Mouse (Mus musculus) stomach, postnatal 0 days (tissue): Measurements from ENCODE around the gene C2cd2. TPM values are rescaled to one million over a fixed set of nuclear protein-coding genes. Genes with fewer than 3 reads are reported as not detected.

Experiments
- ATAC-seq: fragments of 200-750 bp; cut with Nextera tagmentation; 2 replicates; pipeline ENCODE4 v1.8.0; 2017; ENCODE audit not compliant: low FRiP score, low TSS enrichment
- DNase-seq: peaks from one replicate; pipeline ENCODE4 v3.0.0-alpha.2; 2016; ENCODE audit warnings: low spot score
- H3K27ac ChIP-seq: fragments of 300-500 bp; sonication (generic); replicated peaks from 2 replicates; pipeline ENCODE4 v1.5.1; 2014; ENCODE audit warnings: mild to moderate bottlenecking, control low read depth
- H3K27me3 ChIP-seq: fragments of 300-500 bp; sonication (generic); 2 replicates; pipeline ENCODE4 v1.6.1; 2014; ENCODE audit warnings: low read length; ENCODE audit not compliant: control insufficient read depth, insufficient read depth
- H3K36me3 ChIP-seq: fragments of 300-500 bp; sonication (generic); 2 replicates; pipeline ENCODE4 v1.6.1; 2014; ENCODE audit warnings: low read length, mixed read lengths; ENCODE audit not compliant: control insufficient read depth, insufficient read depth
- H3K4me1 ChIP-seq: fragments of 300-500 bp; sonication (generic); replicated peaks from 2 replicates; pipeline ENCODE4 v1.6.1; 2014; ENCODE audit warnings: antibody characterized with exemption; ENCODE audit not compliant: control insufficient read depth, insufficient read depth
- H3K4me2 ChIP-seq: fragments of 300-500 bp; sonication (generic); replicated peaks from 2 replicates; pipeline ENCODE4 v1.6.1; 2014; ENCODE audit warnings: low read depth, mild to moderate bottlenecking, control low read depth, moderate library complexity
- H3K4me3 ChIP-seq: fragments of 300-500 bp; sonication (generic); 2 replicates; pipeline ENCODE4 v1.5.1; 2014; ENCODE audit warnings: low read depth, low read length, control low read depth
- H3K9ac ChIP-seq: fragments of 300-500 bp; sonication (generic); 2 replicates; pipeline ENCODE4 v1.6.1; 2014; ENCODE audit warnings: mild to moderate bottlenecking, low read length, control low read depth, mixed read lengths
- H3K9me3 ChIP-seq: fragments of 300-500 bp; sonication (generic); 2 replicates; pipeline ENCODE4 v1.6.1; 2016; ENCODE audit warnings: low read length; ENCODE audit not compliant: control insufficient read depth
- CTCF ChIP-seq: IDR thresholded peaks from 2 replicates; pipeline ENCODE4 v1.5.1; 2016; ENCODE audit warnings: antibody characterized with exemption, low read depth, mild to moderate bottlenecking, moderate library complexity
- EP300 ChIP-seq: optimal IDR thresholded peaks from 2 replicates; pipeline ENCODE3; 2016; ENCODE audit warnings: antibody characterized with exemption
- WGBS: fragments of 180-500 bp; shearing (Covaris S2); extraction: QIAGEN DNeasy Blood & Tissue Kit; methylation state at CpG from one replicate; pipeline ENCODE4 v1.1.7; 2014; 5-methylcytosine and 5-hydroxymethylcytosine counted together
- polyA plus RNA-seq: library from polyadenylated mRNA; unstranded; fragments of >200 nt; fragmentation: Nextera tagmentation; extraction: Ambion mirVana; gene quantifications from 2 replicates; pipeline ENCODE4 v1.2.1, GENCODE M21; 2015

Gene C2cd2
- polyA plus RNA-seq, 1 experiment from 2014 or later = 14.0 TPM

- no peak for DNase-seq
- TF ChIP-seq CTCF = no peak
- TF ChIP-seq EP300 = no peak
- ATAC-seq = no peak
- H3K4me2 ChIP-seq = no peak overlapping the region
- H3K9me3 ChIP-seq = no peaks in the 10 kb centered on the region
- no peaks in the 10 kb centered on the region for H3K36me3 ChIP-seq
- H3K9ac ChIP-seq = no peak overlapping the region
- H3K4me1 ChIP-seq = no peaks in the 10 kb centered on the region
- no peak overlapping the region for H3K27ac ChIP-seq
- no peaks in the 10 kb centered on the region for H3K27me3 ChIP-seq
- no peak overlapping the region for H3K4me3 ChIP-seq
These were observed 49.5 kb downstream of the C2cd2 start for GRCm38 (mm10) chr16:97912873-97913272.

GRCm38 (mm10) chr16:97909356-97909755, 53.0 kb downstream of the C2cd2 start:
- DNase-seq = no peak
- no peak for TF ChIP-seq EP300
- no peak for TF ChIP-seq CTCF
- no peak overlapping the region for H3K4me3 ChIP-seq
- no peak overlapping the region for H3K4me2 ChIP-seq
- no peaks in the 10 kb centered on the region for H3K36me3 ChIP-seq
- H3K9me3 ChIP-seq = no peaks in the 10 kb centered on the region
- 89% methylated on average over 1 of the region's 1 CpGs for WGBS
- H3K27me3 ChIP-seq = no peaks in the 10 kb centered on the region
- no peak overlapping the region for H3K27ac ChIP-seq
- no peaks in the 10 kb centered on the region for H3K4me1 ChIP-seq
- no peak for ATAC-seq
- H3K9ac ChIP-seq = no peak overlapping the region

GRCm38 (mm10) chr16:97907496-97907895, 54.9 kb downstream of the C2cd2 start:
- H3K4me2 ChIP-seq = no peak overlapping the region
- H3K4me1 ChIP-seq = no peaks in the 10 kb centered on the region
- DNase-seq (no peak), ATAC-seq (no peak)
- no peak overlapping the region for H3K4me3 ChIP-seq
- H3K27me3 ChIP-seq = no peaks in the 10 kb centered on the region
- no peak overlapping the region for H3K9ac ChIP-seq
- H3K9me3 ChIP-seq = no peaks in the 10 kb centered on the region
- no peaks in the 10 kb centered on the region for H3K36me3 ChIP-seq
- no peak overlapping the region for H3K27ac ChIP-seq
- WGBS = 81% methylated on average over 6 of the region's 6 CpGs
- TF ChIP-seq CTCF = no peak
- no peak for TF ChIP-seq EP300

- Histone ChIP-seq H3K4me2 (no peak overlapping the region), H3K36me3 (no peaks in the 10 kb centered on the region), H3K27me3 (no peaks in the 10 kb centered on the region), H3K4me3 (no peak overlapping the region), H3K9ac (no peak overlapping the region), H3K27ac (no peak overlapping the region), H3K4me1 (no peaks in the 10 kb centered on the region), H3K9me3 (no peaks in the 10 kb centered on the region)
- no peak for ATAC-seq
- no peak for TF ChIP-seq CTCF
- TF ChIP-seq EP300 = no peak
- no peak for DNase-seq
These were observed 56.1 kb downstream of the C2cd2 start for GRCm38 (mm10) chr16:97906337-97906736.

- H3K36me3 ChIP-seq = no peaks in the 10 kb centered on the region
- no peak overlapping the region for H3K9ac ChIP-seq
- H3K27me3 ChIP-seq = no peaks in the 10 kb centered on the region
- ATAC-seq (no peak), DNase-seq (no peak)
- H3K9me3 ChIP-seq = no peaks in the 10 kb centered on the region
- H3K4me3 ChIP-seq = no peak overlapping the region
- no peak overlapping the region for H3K4me2 ChIP-seq
- TF ChIP-seq EP300 = no peak
- no peak for TF ChIP-seq CTCF
- no peak overlapping the region for H3K27ac ChIP-seq
- H3K4me1 ChIP-seq = no peaks in the 10 kb centered on the region
- 54% methylated on average over 2 of the region's 2 CpGs for WGBS
These were observed 56.9 kb downstream of the C2cd2 start for GRCm38 (mm10) chr16:97905449-97905991.

- DNase-seq (no peak), ATAC-seq (no peak)
- Histone ChIP-seq H3K9ac (no peak overlapping the region), H3K9me3 (no peaks in the 10 kb centered on the region), H3K4me3 (no peak overlapping the region), H3K4me2 (no peak overlapping the region), H3K36me3 (no peaks in the 10 kb centered on the region), H3K4me1 (no peaks in the 10 kb centered on the region), H3K27ac (no peak overlapping the region), H3K27me3 (no peaks in the 10 kb centered on the region)
- no peak for TF ChIP-seq EP300
- TF ChIP-seq CTCF = no peak
- 59% methylated on average over 3 of the region's 3 CpGs for WGBS
These were observed 58.4 kb downstream of the C2cd2 start for GRCm38 (mm10) chr16:97904035-97904434.
